In genomic region chr13:40723598-40723920, GRCm38 (mm10) we compare ENCODE assay signal across 8 mouse cellular contexts. TPM values are rescaled to one million over a fixed set of nuclear protein-coding genes. Genes with fewer than 3 reads are reported as not detected.
DNase-seq lines count a peak whose midpoint lies in the region; ATAC-seq and TF ChIP-seq lines count a peak whose summit lies in the region.

No protein-coding gene starts in this region.

- no peak for TF ChIP-seq CTCF in gastrocnemius, adult 2 months (IDR thresholded peaks at IDR 0.05)
- no peak for TF ChIP-seq CTCF in testis, adult 2 months (IDR thresholded peaks at IDR 0.05; ENCODE audit: control insufficient read depth, insufficient read depth, insufficient replicate concordance, low read depth, low read length)

- no peaks in the 10 kb centered on the region for H3K9me3 ChIP-seq in liver, embryonic 13.5 days (replicated peaks)

- no peak for ATAC-seq in liver, embryonic 13.5 days (ENCODE audit: low read depth)

- no peaks in the 10 kb centered on the region for H3K36me3 ChIP-seq in testis, adult 2 months (ENCODE audit: control insufficient read depth, insufficient read depth, low read length)
- H3K36me3 ChIP-seq in liver, embryonic 13.5 days: no peaks in the 10 kb centered on the region

- H3K4me1 ChIP-seq in testis, adult 2 months (ENCODE audit: control insufficient read depth, insufficient read depth, low read length): peaks cover 7% of the 10 kb centered on the region
- H3K4me1 ChIP-seq in liver, embryonic 13.5 days (replicated peaks): peaks cover 14% of the 10 kb centered on the region

- intact Hi-C loops in gastrocnemius, adult 2 months (cut with DNase I): no loop called here

- DNase-seq in gastrocnemius, adult 2 months: no peak
- DNase-seq in gastrocnemius, postnatal 25 days: no peak
- no peak for DNase-seq in testis, postnatal 14 days (ENCODE audit: low spot score)
- DNase-seq in liver, embryonic 13.5 days: no peak
- DNase-seq in right cerebral cortex, postnatal 25 days: no peak
- DNase-seq in embryo, embryonic 11 days: no peak
- DNase-seq in embryo, embryonic 9.5 days (ENCODE audit: extremely low spot score): no peak

- TF ChIP-seq POLR2A in testis, adult 2 months (IDR thresholded peaks at IDR 0.05; ENCODE audit: control insufficient read depth, low read depth, low read length): no peak

- no peak overlapping the region for H3K9ac ChIP-seq in liver, embryonic 13.5 days

- 20% methylated on average over 5 of the region's 5 CpGs for WGBS in liver, embryonic 13.5 days (ENCODE audit: insufficient replicate concordance)

- peak overlapping the region; percentile 73 for H3K4me2 ChIP-seq in liver, embryonic 13.5 days

- no peak overlapping the region; the same call in 1 of the 2 replicates for H3K27ac ChIP-seq in gastrocnemius, adult 2 months
- peak overlapping the region; percentile 47; the same call in 1 of the 2 replicates for H3K27ac ChIP-seq in testis, adult 2 months (ENCODE audit: control insufficient read depth, insufficient read depth, low read depth, low read length)
- H3K27ac ChIP-seq in liver, embryonic 13.5 days: no peak overlapping the region

- peaks cover under 1% of the 10 kb centered on the region for H3K27me3 ChIP-seq in testis, adult 2 months (ENCODE audit: control insufficient read depth, insufficient read depth, low read length)
- peaks cover 90% of the 10 kb centered on the region for H3K27me3 ChIP-seq in liver, embryonic 13.5 days

- H3K4me3 ChIP-seq in gastrocnemius, adult 2 months: peak overlapping the region; percentile 76
- peak overlapping the region; percentile 72; the same call in 1 of the 2 replicates for H3K4me3 ChIP-seq in testis, adult 2 months (ENCODE audit: control insufficient read depth, low read depth, low read length)
- H3K4me3 ChIP-seq in liver, embryonic 13.5 days (replicated peaks): peak overlapping the region; percentile 54

RNA-seq across cellular contexts. Expression of gene Tfap2a, which starts 14.6 kb away (rescaled TPM):
- under 1 TPM in 1 of 2 experiments, not detected in 1; 0.06 TPM for total RNA-seq in gastrocnemius, adult 2 months (2021)
- total RNA-seq in gastrocnemius, postnatal 25 days (2021): not detected
- polyA plus RNA-seq in testis, adult 2 months (2012; rRNA removed): 0.23 and 1.2 TPM in 2 replicates
- 0.03 TPM in 1 of 2 replicates, not detected in the other for polyA plus RNA-seq in liver, embryonic 13.5 days (2015; fragmentation: Nextera tagmentation; extraction: Ambion mirVana)
